Mouse (Mus musculus): Measurements from ENCODE around the gene Tcf7.
"Not testable (repeated sequence)": the region's sequence is repeated elsewhere in the genome, so short reads cannot be mapped to it uniquely, and the experiment has no call there.

Tcf7 gene

DNA sequence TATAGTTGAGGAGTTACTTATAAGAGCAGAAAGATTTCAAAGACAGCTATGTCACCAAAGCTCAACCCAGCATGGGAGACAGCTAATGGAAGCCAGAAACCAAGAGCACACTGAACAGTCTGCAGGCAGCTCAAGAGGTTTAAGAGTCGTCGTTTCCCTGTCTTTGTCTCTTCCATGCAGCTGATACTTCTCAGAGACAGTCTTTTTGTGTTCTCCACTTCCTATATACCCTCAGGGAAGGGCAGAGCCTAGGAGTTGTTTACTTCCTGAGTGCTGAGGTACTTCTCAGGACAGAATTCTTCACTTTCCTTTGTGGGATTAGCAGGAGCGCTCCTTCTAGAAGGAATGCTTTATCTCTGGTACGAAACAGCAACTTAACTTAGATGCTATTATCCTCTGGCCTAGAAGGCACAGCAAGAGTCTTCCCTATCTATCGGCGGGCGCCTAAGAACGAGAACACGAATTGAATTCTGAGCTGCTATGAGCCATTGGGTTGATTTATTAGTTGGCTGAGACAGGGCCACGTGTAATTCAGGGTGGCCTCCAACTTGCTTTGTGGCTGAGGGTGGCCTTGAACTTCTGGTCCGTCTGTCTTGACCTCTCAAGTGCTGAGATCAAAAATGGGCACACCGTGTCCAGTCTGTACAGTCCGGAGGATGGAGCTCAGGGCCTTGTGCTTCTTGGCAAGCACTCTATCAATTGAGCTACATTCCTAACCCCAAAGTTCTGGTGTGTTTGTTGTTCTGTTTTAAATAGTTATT lies 55.2 kb downstream of the Tcf7 start:
- in situ Hi-C loops (cut with MboI, MseI), result no loop called here

- in situ Hi-C loops (cut with MboI, MseI), result no loop called here
These were observed 55.8 kb downstream of the Tcf7 start for GRCm38 (mm10) chr11:52227053-52227452.

DNA sequence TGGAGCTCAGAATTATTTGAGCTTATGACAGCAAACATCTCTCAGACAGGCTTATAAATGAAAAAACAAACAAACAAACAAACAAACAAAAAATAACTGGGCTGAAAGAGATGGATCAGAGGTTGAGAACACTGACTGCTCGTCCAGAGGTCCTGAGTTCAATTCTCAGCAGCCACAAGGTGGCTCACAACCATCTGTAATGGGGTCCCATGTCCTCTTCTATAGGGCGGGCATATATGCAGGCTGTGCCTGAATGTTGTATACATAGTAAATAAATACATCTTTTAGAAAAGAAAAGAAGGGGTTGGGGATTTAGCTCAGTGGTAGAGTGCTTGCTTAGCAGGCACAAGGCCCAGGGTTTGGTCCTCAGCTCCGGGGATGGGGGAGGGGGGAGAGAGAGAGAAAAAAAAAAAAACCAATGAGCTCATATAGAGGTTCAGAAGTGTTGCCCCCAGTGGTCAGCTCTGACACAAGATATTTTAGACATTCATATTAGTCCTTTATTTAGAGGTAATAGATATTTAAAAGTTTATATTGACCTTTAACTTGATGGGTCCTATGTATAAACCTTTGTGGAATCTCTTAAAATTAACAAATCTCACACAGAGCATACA lies 56.7 kb downstream of the Tcf7 start:
- in situ Hi-C loops (cut with MboI, MseI), result no loop called here

DNA sequence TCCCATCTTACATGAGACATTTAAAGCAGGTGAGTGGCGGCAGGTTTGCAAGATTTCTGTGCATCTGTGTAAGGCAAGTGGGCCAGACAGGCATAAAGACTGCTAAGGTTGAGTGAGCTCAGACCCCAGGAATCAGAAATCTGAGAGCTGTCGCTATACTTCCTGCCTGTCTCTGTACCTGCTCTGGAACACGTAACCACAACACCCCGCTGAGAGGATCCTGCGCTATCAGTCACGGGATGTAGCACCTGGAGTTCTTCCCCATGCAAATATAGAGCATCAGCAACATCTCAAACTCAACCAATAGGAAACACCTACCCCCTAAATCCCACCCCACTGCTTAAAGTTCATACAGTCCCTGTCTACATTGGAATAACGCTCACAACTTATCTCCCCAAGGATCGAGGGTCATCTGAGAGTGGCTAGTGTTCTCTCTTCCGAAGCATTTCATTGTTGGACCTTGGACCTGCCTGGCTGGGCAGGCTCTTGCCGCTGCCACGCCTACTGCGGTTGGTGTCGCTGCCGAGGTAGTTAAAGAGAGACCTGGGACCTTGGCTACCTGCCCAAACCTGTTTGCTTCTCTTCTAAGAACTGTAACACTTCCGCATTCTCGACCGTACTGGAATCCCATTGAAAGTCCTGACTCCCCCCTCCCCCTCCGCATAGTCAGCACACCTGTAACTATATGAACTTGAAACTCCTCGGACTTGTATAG lies 58.7 kb downstream of the Tcf7 start:
- in situ Hi-C loops (cut with MboI, MseI), result no loop called here

DNA sequence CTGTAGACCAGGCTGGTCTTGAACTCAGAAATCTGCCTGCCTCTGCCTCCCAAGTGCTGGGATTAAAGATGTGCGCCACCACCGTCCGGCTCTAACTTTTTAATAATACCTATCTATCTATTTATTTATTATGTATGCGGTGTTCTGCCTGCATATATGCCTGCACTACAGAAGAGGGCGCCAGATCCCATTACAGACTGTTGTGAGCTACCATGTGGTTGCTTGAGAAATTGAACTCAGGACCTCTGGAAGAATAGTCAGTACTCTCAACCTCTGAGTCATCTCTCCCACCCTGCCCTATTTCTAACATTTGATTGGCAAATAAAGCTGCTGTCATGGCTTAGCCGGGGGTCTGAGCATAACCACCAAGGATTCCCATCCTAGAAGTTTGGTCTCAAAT lies 59.9 kb downstream of the Tcf7 start:
- in situ Hi-C loops (cut with MboI, MseI), result no loop called here

- in situ Hi-C loops (cut with MboI, MseI), result not testable (repeated sequence)
These were observed 60.9 kb downstream of the Tcf7 start for GRCm38 (mm10) chr11:52221921-52222320.

- in situ Hi-C loops (cut with MboI, MseI), result no loop called here
These were observed 62.5 kb downstream of the Tcf7 start for GRCm38 (mm10) chr11:52220282-52220681.

- in situ Hi-C loops (cut with MboI, MseI), result no loop called here
These were observed 68.9 kb downstream of the Tcf7 start, which contains the start of gene Olfr1371 for GRCm38 (mm10) chr11:52213887-52214286. Gene Olfr1371, minus strand, starts transcription at chr11:52213987.
